Mouse (Mus musculus) midbrain, postnatal 0 days (tissue): ENCODE measurements around the gene Gm27029. TPM values are rescaled to one million over a fixed set of nuclear protein-coding genes. Genes with fewer than 3 reads are reported as not detected.
A peak's percentile ranks its signal among the peaks of the same experiment; 100 is the strongest.

Source experiments
- ATAC-seq: fragments of 200-750 bp; cut with Nextera tagmentation; 2 replicates; pipeline ENCODE4 v1.8.0; 2017; ENCODE audit warnings: moderate number of reproducible peaks, mild to moderate bottlenecking, moderate TSS enrichment, moderate library complexity; ENCODE audit not compliant: low FRiP score
- DNase-seq: peaks from one replicate; pipeline ENCODE4 v3.0.0-alpha.2; 2015; ENCODE audit warnings: low spot score
- H3K27ac ChIP-seq: fragments of 300-500 bp; sonication (generic); 2 replicates; pipeline ENCODE4 v1.5.1; 2014; ENCODE audit warnings: low read depth, mild to moderate bottlenecking, low read length, mixed read lengths
- H3K27me3 ChIP-seq: fragments of 300-500 bp; sonication (generic); 2 replicates; pipeline ENCODE4 v1.6.1; 2014; ENCODE audit warnings: low read length, control low read depth, mixed read lengths; ENCODE audit not compliant: insufficient read depth
- H3K36me3 ChIP-seq: fragments of 300-500 bp; sonication (generic); 2 replicates; pipeline ENCODE4 v1.6.1; 2014; ENCODE audit warnings: low read length, control low read depth, mixed read lengths; ENCODE audit not compliant: insufficient read depth
- H3K4me1 ChIP-seq: fragments of 300-500 bp; sonication (generic); 2 replicates; pipeline ENCODE4 v1.6.1; 2014; ENCODE audit warnings: mild to moderate bottlenecking, control low read depth, antibody characterized with exemption, low read length, mixed read lengths; ENCODE audit not compliant: insufficient read depth
- H3K4me2 ChIP-seq: fragments of 300-500 bp; sonication (generic); 2 replicates; pipeline ENCODE4 v1.6.1; 2014; ENCODE audit warnings: low read depth, mild to moderate bottlenecking, low read length, mixed read lengths; ENCODE audit not compliant: poor library complexity, severe bottlenecking
- H3K4me3 ChIP-seq: fragments of 300-500 bp; sonication (generic); 2 replicates; pipeline ENCODE4 v1.5.1; 2014; ENCODE audit warnings: low read depth, mild to moderate bottlenecking, low read length, moderate library complexity
- H3K9ac ChIP-seq: fragments of 300-500 bp; sonication (generic); replicated peaks from 2 replicates; pipeline ENCODE4 v1.6.1; 2014; ENCODE audit warnings: mild to moderate bottlenecking, low read length, moderate library complexity, mixed read lengths; ENCODE audit not compliant: poor library complexity, severe bottlenecking
- H3K9me3 ChIP-seq: fragments of 300-500 bp; sonication (generic); 2 replicates; pipeline ENCODE4 v1.6.1; 2016; ENCODE audit warnings: low read length, control low read depth
- CTCF ChIP-seq: IDR thresholded peaks from 2 replicates; pipeline ENCODE4 v1.5.1; 2016; ENCODE audit warnings: antibody characterized with exemption, mild to moderate bottlenecking
- WGBS: fragments of 180-500 bp; shearing (Covaris S2); extraction: QIAGEN DNeasy Blood & Tissue Kit; methylation state at CpG from one replicate; pipeline ENCODE4 v1.1.7; 2014; 5-methylcytosine and 5-hydroxymethylcytosine counted together
- polyA plus RNA-seq: library from polyadenylated mRNA; unstranded; fragments of >200 nt; fragmentation: Nextera tagmentation; extraction: Ambion mirVana; gene quantifications from 2 replicates; pipeline ENCODE4 v1.2.1, GENCODE M21; 2015
- total RNA-seq: library from RNA; depleted of rRNA; stranded (reverse); fragments of >200 nt; gene quantifications from 2 replicates; pipeline ENCODE4 v1.2.3, GENCODE M21; 2014

Gene Gm27029
- total and polyA plus RNA-seq, 2 experiments from 2014 or later, result 5.7 to 6.3 TPM

DNA sequence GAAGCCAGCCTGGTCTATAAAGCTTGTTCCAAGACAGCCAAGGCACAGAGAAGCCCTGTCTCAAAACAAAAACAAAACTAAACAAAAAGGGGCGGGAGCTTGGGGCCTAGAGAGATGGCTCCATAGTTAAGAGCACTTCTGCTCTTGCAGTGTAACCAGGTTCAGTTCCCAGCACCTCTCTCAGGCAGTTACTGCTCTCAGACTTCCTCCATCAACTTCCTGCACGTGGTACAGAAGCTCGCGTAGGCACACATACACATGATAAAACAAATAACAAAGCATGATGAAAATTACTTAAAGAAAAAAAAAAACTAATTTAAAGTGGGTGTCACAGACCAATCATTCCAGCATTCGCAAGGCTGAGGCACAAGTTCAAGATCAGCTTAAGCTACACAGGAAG lies 4.4 kb downstream of the Gm27029 start:
- 89% methylated on average over 5 of the region's 5 CpGs for WGBS
- H3K27me3 ChIP-seq, result no peaks in the 10 kb centered on the region
- no peak for ATAC-seq

DNA sequence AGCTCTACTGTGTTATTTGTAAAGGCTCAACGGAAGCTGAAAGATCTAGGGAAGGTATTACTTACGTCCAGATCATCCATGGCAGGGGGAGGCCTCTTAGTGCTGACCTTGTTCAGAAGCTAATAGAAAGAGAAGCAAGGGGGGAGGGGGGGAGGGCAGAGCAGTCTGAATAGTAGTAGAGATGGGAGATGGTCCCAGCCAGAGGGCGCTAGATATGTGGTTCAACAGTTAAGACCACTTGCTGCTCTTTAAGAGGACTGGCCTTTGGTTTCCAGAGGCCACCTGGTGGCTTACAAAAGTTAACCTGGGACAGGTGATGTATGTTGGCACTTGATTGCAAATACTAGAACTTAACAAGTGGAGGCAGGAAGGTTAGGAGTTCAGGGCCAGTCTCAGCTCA lies 5.0 kb downstream of the Gm27029 start:
- no peaks in the 10 kb centered on the region for H3K9me3 ChIP-seq
- peak; percentile 37 for DNase-seq
- no peak overlapping the region for H3K4me2 ChIP-seq
- ATAC-seq, result no peak
- no peak overlapping the region for H3K4me3 ChIP-seq
- H3K27me3 ChIP-seq, result no peaks in the 10 kb centered on the region
- no peaks in the 10 kb centered on the region for H3K36me3 ChIP-seq
- no peak overlapping the region for H3K27ac ChIP-seq
- H3K4me1 ChIP-seq, result peaks cover 6% of the 10 kb centered on the region
- 28% methylated on average over 3 of the region's 3 CpGs for WGBS
- no peak overlapping the region for H3K9ac ChIP-seq
- peak; percentile 60 for TF ChIP-seq CTCF

More for the DNA sequence above, 4.4 kb downstream of the Gm27029 start:
- no peak overlapping the region for H3K27ac ChIP-seq
- H3K36me3 ChIP-seq, result no peaks in the 10 kb centered on the region
- no peak for TF ChIP-seq CTCF
- no peak overlapping the region for H3K4me3 ChIP-seq
- no peaks in the 10 kb centered on the region for H3K9me3 ChIP-seq
- peaks cover 6% of the 10 kb centered on the region for H3K4me1 ChIP-seq
- H3K9ac ChIP-seq, result no peak overlapping the region
- H3K4me2 ChIP-seq, result no peak overlapping the region
- no peak for DNase-seq

DNA sequence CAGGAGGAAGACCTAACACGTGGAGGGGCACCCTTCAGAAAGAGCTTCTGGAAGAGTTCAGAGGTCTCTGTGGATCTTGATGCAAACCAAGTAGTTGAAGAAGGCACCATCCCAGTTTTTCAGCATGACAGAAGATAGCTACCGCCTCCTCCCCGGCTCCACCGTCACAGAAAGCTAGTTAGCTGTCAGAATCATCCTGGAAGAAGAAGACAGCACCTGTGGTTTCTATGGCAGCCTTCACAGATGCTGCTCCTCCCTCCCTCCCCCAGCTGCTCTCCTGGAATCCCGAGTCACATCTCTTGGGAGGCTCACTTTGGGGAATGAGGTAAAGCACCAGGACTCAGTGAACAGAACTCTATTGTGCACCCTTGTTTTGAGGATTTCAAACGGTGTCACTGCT lies 5.6 kb downstream of the Gm27029 start:
- Histone ChIP-seq H3K4me1 (peaks cover under 1% of the 10 kb centered on the region; the same call in 1 of the 2 replicates), H3K36me3 (peaks cover under 1% of the 10 kb centered on the region; the same call in 1 of the 2 replicates), H3K9me3 (no peaks in the 10 kb centered on the region), H3K4me3 (no peak overlapping the region), H3K4me2 (no peak overlapping the region), H3K27me3 (no peaks in the 10 kb centered on the region), H3K9ac (no peak overlapping the region), H3K27ac (no peak overlapping the region)
- DNase-seq (no peak), ATAC-seq (no peak)
- 63% methylated on average over 6 of the region's 6 CpGs for WGBS
- TF ChIP-seq CTCF, result no peak

DNA sequence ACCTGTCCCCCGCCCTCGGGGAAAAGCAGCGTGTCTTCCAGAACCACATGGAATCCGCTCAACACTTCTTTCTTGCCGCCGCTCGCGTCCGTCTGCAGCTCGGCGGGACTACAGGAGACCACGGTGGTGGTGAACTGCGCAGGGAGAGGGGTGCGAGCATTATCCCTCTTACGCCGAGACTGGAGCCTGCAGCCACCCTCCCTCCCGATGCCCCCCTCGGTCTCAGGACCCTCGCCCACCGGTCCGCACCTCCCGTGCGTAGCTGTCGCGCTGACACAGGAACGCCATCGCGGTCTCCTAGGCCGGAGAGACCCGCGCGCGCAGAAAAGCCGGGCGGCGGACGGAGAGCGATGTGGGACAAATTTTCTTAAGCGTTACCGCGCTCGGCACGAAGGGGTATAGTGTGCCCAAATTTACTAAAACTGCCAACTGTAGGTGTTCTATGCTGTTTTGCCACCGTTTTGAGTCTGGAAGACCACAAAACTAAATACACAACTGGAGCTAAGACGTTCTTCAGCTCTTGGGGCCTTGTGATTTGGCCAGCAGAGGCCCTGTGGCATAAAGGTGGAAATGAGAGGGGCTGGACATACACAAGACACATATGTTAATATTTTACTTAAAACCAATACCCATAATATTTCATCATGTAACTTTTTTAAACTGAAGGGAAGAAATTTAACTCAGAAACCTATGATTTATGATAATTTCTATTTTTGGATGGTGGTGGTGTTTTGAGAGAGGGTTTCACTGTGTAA lies 7.3 kb downstream of the Gm27029 start, which contains the start of gene Aarsd1:
Aarsd1 (minus strand) TSS at position 515 of the 755 bp plus-strand sequence.
- H3K36me3 ChIP-seq, result peaks cover 7% of the 10 kb centered on the region
- ATAC-seq, result peak; percentile 82
- peak within 1 kb of the TSS; percentile 70 for H3K4me2 ChIP-seq
- H3K4me1 ChIP-seq, result no peaks in the 10 kb centered on the region
- under 1% methylated on average over 45 of the region's 45 CpGs for WGBS
- H3K27me3 ChIP-seq, result no peaks in the 10 kb centered on the region
- no peak for TF ChIP-seq CTCF
- peak; percentile 86 for DNase-seq
- H3K9me3 ChIP-seq, result no peaks in the 10 kb centered on the region
- H3K4me3 ChIP-seq, result peak within 1 kb of the TSS; percentile 74
- H3K9ac ChIP-seq, result peak within 1 kb of the TSS; percentile 88
- H3K27ac ChIP-seq, result peak within 1 kb of the TSS; percentile 90

DNA sequence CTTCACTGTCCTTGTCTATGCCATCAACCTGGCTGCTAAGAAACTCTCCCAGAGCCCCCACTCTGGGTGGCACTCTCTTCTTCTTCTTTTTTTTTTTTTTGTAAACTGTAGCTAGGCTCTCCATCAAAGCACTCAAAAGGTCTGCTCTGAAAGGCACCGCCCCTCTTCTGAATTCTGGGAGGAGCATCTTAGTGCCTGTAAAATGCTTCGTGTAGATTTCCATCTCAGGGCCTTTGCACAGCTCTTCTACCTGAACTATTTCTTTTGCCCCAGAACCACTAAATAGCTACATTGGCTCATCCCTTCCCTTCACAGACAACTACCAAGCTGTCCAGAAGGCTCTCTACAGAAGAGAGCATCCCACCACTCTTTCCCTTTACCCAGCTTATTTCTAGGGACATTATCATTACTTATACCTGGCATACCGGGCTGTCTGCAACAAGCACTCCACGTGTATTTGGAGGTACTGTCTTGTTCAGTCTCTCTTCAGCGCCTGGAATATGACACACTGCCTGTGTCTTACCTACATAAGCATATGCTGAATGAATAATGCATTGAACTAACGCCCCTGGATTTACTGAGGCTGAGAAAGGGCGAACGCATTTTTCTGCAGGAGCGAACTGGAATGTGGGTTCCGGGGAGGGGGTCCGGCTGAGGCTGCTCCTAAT lies 8.0 kb downstream of the Gm27029 start:
- Histone ChIP-seq H3K4me2 (peak overlapping the region; percentile 70), H3K27ac (peak overlapping the region; percentile 90), H3K9me3 (no peaks in the 10 kb centered on the region), H3K36me3 (peaks cover 12% of the 10 kb centered on the region), H3K27me3 (no peaks in the 10 kb centered on the region), H3K4me1 (no peaks in the 10 kb centered on the region), H3K9ac (peak overlapping the region; percentile 88), H3K4me3 (peak overlapping the region; percentile 74)
- TF ChIP-seq CTCF, result no peak
- ATAC-seq (no peak), DNase-seq (no peak)
- WGBS, result under 1% methylated on average over 11 of the region's 11 CpGs

DNA sequence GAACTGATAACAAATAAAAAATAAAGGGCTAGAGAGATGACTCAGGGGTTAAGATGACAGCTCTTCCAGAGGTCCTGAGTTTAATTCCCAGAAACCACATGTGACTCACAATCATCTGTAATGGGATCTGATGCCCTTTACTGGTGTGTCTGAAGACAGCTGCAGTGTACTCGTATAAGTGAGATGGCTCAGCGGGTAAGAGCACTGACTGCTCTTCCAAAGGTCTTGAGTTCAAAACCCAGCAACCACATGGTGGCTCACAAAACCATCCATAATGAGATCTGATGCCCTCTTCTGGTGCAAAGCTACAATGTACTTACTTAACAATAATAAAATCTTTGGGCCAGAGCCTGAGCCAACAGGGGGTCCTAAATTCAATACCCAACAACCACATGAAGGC lies 9.3 kb downstream of the Gm27029 start:
- no peak overlapping the region for H3K9ac ChIP-seq
- no peaks in the 10 kb centered on the region for H3K4me1 ChIP-seq
- no peaks in the 10 kb centered on the region for H3K27me3 ChIP-seq
- 85% methylated on average over 2 of the region's 2 CpGs for WGBS
- TF ChIP-seq CTCF, result peak; percentile 37
- no peak overlapping the region for H3K27ac ChIP-seq
- no peak overlapping the region for H3K4me2 ChIP-seq
- H3K9me3 ChIP-seq, result no peaks in the 10 kb centered on the region
- ATAC-seq (no peak), DNase-seq (no peak)
- H3K36me3 ChIP-seq, result peaks cover 23% of the 10 kb centered on the region
- H3K4me3 ChIP-seq, result no peak overlapping the region
